Mouse (Mus musculus) liver, postnatal 0 days (tissue): ENCODE data around the gene Cep97. TPM values are rescaled to one million over a fixed set of nuclear protein-coding genes. Genes with fewer than 3 reads are reported as not detected.
A peak's percentile ranks its signal among the peaks of the same experiment; 100 is the strongest.

ENCODE experiments used
- ATAC-seq: fragments of 200-750 bp; cut with Nextera tagmentation; 2 replicates; pipeline ENCODE4 v1.8.0; 2017; ENCODE audit warnings: mild to moderate bottlenecking, moderate library complexity
- DNase-seq: peaks from one replicate; pipeline ENCODE4 v3.0.0-alpha.2; 2016
- H3K27ac ChIP-seq: fragments of 300-500 bp; sonication (generic); 2 replicates; pipeline ENCODE4 v1.5.1; 2014; ENCODE audit warnings: antibody characterized with exemption, moderate library complexity, mild to moderate bottlenecking, low read depth
- H3K27me3 ChIP-seq: fragments of 300-500 bp; sonication (generic); 2 replicates; pipeline ENCODE4 v1.6.1; 2014; ENCODE audit warnings: low read length, control low read depth, mixed read lengths; ENCODE audit not compliant: insufficient read depth
- H3K36me3 ChIP-seq: fragments of 300-500 bp; sonication (generic); replicated peaks from 2 replicates; pipeline ENCODE4 v1.6.1; 2014; ENCODE audit warnings: mild to moderate bottlenecking, control low read depth, low read length, moderate library complexity, mixed read lengths; ENCODE audit not compliant: insufficient read depth
- H3K4me1 ChIP-seq: fragments of 300-500 bp; sonication (generic); 2 replicates; pipeline ENCODE4 v1.6.1; 2014; ENCODE audit warnings: antibody characterized with exemption, mild to moderate bottlenecking, control low read depth; ENCODE audit not compliant: insufficient read depth
- H3K4me2 ChIP-seq: fragments of 300-500 bp; sonication (generic); 2 replicates; pipeline ENCODE4 v1.6.1; 2014; ENCODE audit warnings: low read depth, mild to moderate bottlenecking, low read length, moderate library complexity, mixed read lengths
- H3K4me3 ChIP-seq: fragments of 300-500 bp; sonication (generic); 2 replicates; pipeline ENCODE4 v1.5.1; 2014; ENCODE audit warnings: low read depth, low read length
- H3K9ac ChIP-seq: fragments of 300-500 bp; sonication (generic); replicated peaks from 2 replicates; pipeline ENCODE4 v1.6.1; 2014; ENCODE audit warnings: mild to moderate bottlenecking, moderate library complexity
- H3K9me3 ChIP-seq: fragments of 300-500 bp; sonication (generic); 2 replicates; pipeline ENCODE4 v1.6.1; 2016; ENCODE audit warnings: mild to moderate bottlenecking, control low read depth, low read length, mixed read lengths
- CTCF ChIP-seq: sonication (generic); IDR thresholded peaks from 2 replicates; pipeline ENCODE4 v1.5.1; 2016; ENCODE audit warnings: antibody characterized with exemption, low read depth
- EP300 ChIP-seq: IDR thresholded peaks from 2 replicates; pipeline ENCODE4 v1.6.1; 2016; ENCODE audit warnings: antibody characterized with exemption, low read depth, mild to moderate bottlenecking
- WGBS: fragments of 180-500 bp; shearing (Covaris S2); extraction: QIAGEN DNeasy Blood & Tissue Kit; methylation state at CpG from one replicate; pipeline ENCODE4 v1.1.7; 2014; ENCODE audit not compliant: insufficient replicate concordance; 5-methylcytosine and 5-hydroxymethylcytosine counted together
- polyA plus RNA-seq: library from polyadenylated mRNA; unstranded; fragments of >200 nt; fragmentation: Nextera tagmentation; extraction: Ambion mirVana; gene quantifications from 2 replicates; pipeline ENCODE4 v1.2.1, GENCODE M21; 2015

The Cep97 gene
- polyA plus RNA-seq, 1 experiment from 2014 or later = 2.7 TPM

- Histone ChIP-seq H3K4me1 (peaks cover 29% of the 10 kb centered on the region), H3K4me2 (peak overlapping the region; percentile 2; the same call in 1 of the 2 replicates), H3K4me3 (no peak overlapping the region), H3K27me3 (no peaks in the 10 kb centered on the region), H3K9me3 (no peaks in the 10 kb centered on the region), H3K27ac (no peak overlapping the region), H3K36me3 (no peaks in the 10 kb centered on the region), H3K9ac (no peak overlapping the region)
- WGBS = 85% methylated on average over 7 of the region's 7 CpGs
- TF ChIP-seq CTCF = no peak
- ATAC-seq (no peak), DNase-seq (no peak)
These were observed 43.3 kb downstream of the Cep97 start for GRCm38 (mm10) chr16:55891346-55891745.

GRCm38 (mm10) chr16:55890346-55891136 is 44.1 kb downstream of the Cep97 start:
- ATAC-seq (no peak), DNase-seq (no peak)
- H3K36me3 ChIP-seq = no peaks in the 10 kb centered on the region
- TF ChIP-seq EP300 (no peak), CTCF (no peak)
- H3K4me3 ChIP-seq = no peak overlapping the region
- peak overlapping the region; percentile 17; the same call in 1 of the 2 replicates for H3K27ac ChIP-seq
- peak overlapping the region; percentile 2; the same call in 1 of the 2 replicates for H3K4me2 ChIP-seq
- no peaks in the 10 kb centered on the region for H3K9me3 ChIP-seq
- 71% methylated on average over 19 of the region's 19 CpGs for WGBS
- H3K27me3 ChIP-seq = no peaks in the 10 kb centered on the region
- H3K9ac ChIP-seq = no peak overlapping the region
- peaks cover 25% of the 10 kb centered on the region for H3K4me1 ChIP-seq

- Histone ChIP-seq H3K36me3 (no peaks in the 10 kb centered on the region), H3K9ac (no peak overlapping the region), H3K4me3 (no peak overlapping the region), H3K4me1 (peaks cover 20% of the 10 kb centered on the region), H3K27me3 (no peaks in the 10 kb centered on the region), H3K9me3 (no peaks in the 10 kb centered on the region), H3K27ac (no peak overlapping the region), H3K4me2 (no peak overlapping the region)
- no peak for DNase-seq
- peak; percentile 24; the same call in 1 of the 2 replicates for TF ChIP-seq CTCF
- TF ChIP-seq EP300 = no peak
- WGBS = 83% methylated on average over 3 of the region's 3 CpGs
- ATAC-seq = no peak
These were observed 45.2 kb downstream of the Cep97 start for GRCm38 (mm10) chr16:55889451-55889850.

GRCm38 (mm10) chr16:55888584-55888960 is 46.1 kb downstream of the Cep97 start:
- H3K27ac ChIP-seq = no peak overlapping the region
- no peaks in the 10 kb centered on the region for H3K27me3 ChIP-seq
- ATAC-seq = no peak
- H3K9ac ChIP-seq = no peak overlapping the region
- no peak overlapping the region for H3K4me2 ChIP-seq
- no peak for DNase-seq
- H3K36me3 ChIP-seq = no peaks in the 10 kb centered on the region
- H3K4me1 ChIP-seq = peaks cover 11% of the 10 kb centered on the region
- no peaks in the 10 kb centered on the region for H3K9me3 ChIP-seq
- 72% methylated on average over 3 of the region's 3 CpGs for WGBS
- no peak overlapping the region for H3K4me3 ChIP-seq
- no peak for TF ChIP-seq EP300

- TF ChIP-seq EP300 (no peak), CTCF (peak; percentile 64)
- peaks cover 5% of the 10 kb centered on the region for H3K4me1 ChIP-seq
- ATAC-seq (peak; percentile 54), DNase-seq (peak; percentile 24)
- no peak overlapping the region for H3K4me3 ChIP-seq
- 35% methylated on average over 7 of the region's 7 CpGs for WGBS
- no peaks in the 10 kb centered on the region for H3K9me3 ChIP-seq
- no peak overlapping the region for H3K27ac ChIP-seq
- no peak overlapping the region for H3K4me2 ChIP-seq
- H3K27me3 ChIP-seq = no peaks in the 10 kb centered on the region
- H3K9ac ChIP-seq = no peak overlapping the region
- no peaks in the 10 kb centered on the region for H3K36me3 ChIP-seq
These were observed 46.7 kb downstream of the Cep97 start for GRCm38 (mm10) chr16:55887814-55888583.

DNA sequence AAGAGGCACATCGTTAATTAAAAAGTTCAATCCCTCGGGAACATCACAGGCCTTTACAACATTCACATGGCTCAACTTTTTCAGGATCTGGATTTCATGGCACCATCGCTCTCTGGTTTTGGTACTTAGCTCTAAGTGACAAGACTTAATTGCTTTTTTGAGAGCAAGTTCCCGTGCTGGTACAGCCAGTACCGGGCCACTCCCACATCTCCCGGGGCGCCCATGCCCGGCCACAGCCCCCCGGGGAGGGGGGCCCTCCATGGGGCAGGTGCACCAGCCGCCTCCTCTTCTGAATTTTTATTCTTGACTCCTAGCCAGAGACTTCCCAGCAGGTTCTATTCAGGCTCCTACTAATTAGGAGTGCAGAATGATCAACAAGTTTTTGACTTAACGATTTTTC is 50.4 kb downstream of the Cep97 start:
- ATAC-seq = no peak
- Histone ChIP-seq H3K4me1 (no peaks in the 10 kb centered on the region), H3K4me3 (no peak overlapping the region), H3K9ac (no peak overlapping the region), H3K27ac (no peak overlapping the region), H3K27me3 (no peaks in the 10 kb centered on the region), H3K9me3 (no peaks in the 10 kb centered on the region), H3K4me2 (no peak overlapping the region), H3K36me3 (no peaks in the 10 kb centered on the region)
- TF ChIP-seq CTCF (no peak), EP300 (no peak)
- DNase-seq = no peak
- WGBS = 90% methylated on average over 11 of the region's 11 CpGs
